8 mouse cellular contexts compared by ENCODE assay signal in genomic region chr13:9350670-9351069, GRCm38 (mm10).
A peak's percentile ranks its signal among the peaks of the same experiment; 100 is the strongest.
DNase-seq lines count a peak whose midpoint lies in the region; ATAC-seq lines count a peak whose summit lies in the region.

No protein-coding gene starts in this region.

- DNase-seq in layer of hippocampus, adult 11-12 months (ENCODE audit: low spot score): peak; percentile 41
- DNase-seq in layer of hippocampus, postnatal 36 days: no peak
- DNase-seq in gastrocnemius, adult 18-20 months (ENCODE audit: low spot score): peak; percentile 77
- peak; percentile 21 to 49 for DNase-seq in kidney, adult 8-10 months
- DNase-seq in lung, postnatal 25 days (ENCODE audit: low spot score): peak; percentile 37
- no peak for DNase-seq in urinary bladder, adult 18-20 months (ENCODE audit: low spot score in 2 of 2)
- no peak for DNase-seq in embryo, embryonic 10.5 days (ENCODE audit: low spot score)

- no peak for ATAC-seq in erythroblast, adult 5-6 weeks (replicated peaks; ENCODE audit: low FRiP score, poor library complexity, severe bottlenecking)

Comparison
In these comparisons a context has a peak if more than half of its experiments do, and no peak if none do; other contexts are left out.
1. DNase-seq: peak in layer of hippocampus, adult 11-12 months (single experiment), gastrocnemius, adult 18-20 months (single experiment), kidney, adult 8-10 months (2 of 2) and lung, postnatal 25 days (single experiment); none in layer of hippocampus, postnatal 36 days (0 of 2), urinary bladder, adult 18-20 months (0 of 2) and embryo, embryonic 10.5 days (single experiment).